In genomic region chr4:154861967-154862366, GRCm38 (mm10) we compare ENCODE assay signal across 11 mouse cellular contexts. TPM values are rescaled to one million over a fixed set of nuclear protein-coding genes. Genes with fewer than 3 reads are reported as not detected.
"Had no signal": no experiment of that assay in that cellular context is flagged by ENCODE, and none has a peak within 500 bp of the region (broad histone marks: within the 10 kb centered on the region; RNA-seq: fewer than 3 reads in every experiment).

No protein-coding gene starts in this region.

- DNase-seq: liver, postnatal 0 days; lung, adult 2 months; lung, postnatal 14 days; lung, postnatal 36 days; right cerebral cortex, postnatal 14 days; thymus, adult 2 months; thymus, postnatal 25 days; thymus, postnatal 4 days had no signal

RNA-seq across cellular contexts. Expression of gene Mmel1, which starts 7.4 kb away (rescaled TPM):
- total RNA-seq: megakaryocyte progenitor cell, adult 5-6 weeks; neutrophil, adult 5-6 weeks had no signal

RNA-seq across cellular contexts. Expression of gene Ttc34, which starts 24.7 kb away (rescaled TPM):
- total RNA-seq: megakaryocyte progenitor cell, adult 5-6 weeks; monocyte, adult 5-6 weeks; neutrophil, adult 5-6 weeks had no signal
